Mouse (Mus musculus): ENCODE measurements around the gene Thada.
"Not testable (repeated sequence)": the region's sequence is repeated elsewhere in the genome, so short reads cannot be mapped to it uniquely, and the experiment has no call there.

Thada gene

GRCm38 (mm10) chr17:84224217-84224887 is 241.7 kb downstream of the Thada start:
- DNase-seq (ENCODE audit: low spot score) = no peak

DNA sequence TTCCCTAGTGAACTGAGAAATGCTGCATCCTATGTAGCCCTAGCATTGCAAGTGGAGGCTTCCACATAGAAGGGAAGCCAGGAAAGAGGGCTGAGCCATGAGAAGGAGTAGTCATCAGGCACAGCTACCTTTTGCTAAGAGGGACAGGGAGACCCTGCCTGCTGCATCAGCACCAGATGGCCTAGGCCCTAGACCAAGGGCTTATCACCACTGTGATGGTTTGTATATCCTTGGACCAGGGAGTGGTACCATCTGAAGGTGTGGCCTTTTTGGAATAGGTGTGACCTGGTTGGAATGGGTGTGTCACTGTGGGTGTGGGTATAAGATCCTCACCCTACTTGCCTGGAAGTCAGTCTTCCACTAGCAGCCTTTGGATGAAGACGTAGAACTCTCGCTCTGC is 247.2 kb downstream of the Thada start:
- DNase-seq (ENCODE audit: low spot score) = not testable (repeated sequence)

- DNase-seq (ENCODE audit: low spot score) = no peak
Observed at GRCm38 (mm10) chr17:84217696-84218095, 248.3 kb downstream of the Thada start.

- DNase-seq (ENCODE audit: low spot score) = no peak
Observed at GRCm38 (mm10) chr17:84215264-84215960, 250.6 kb downstream of the Thada start.

DNA sequence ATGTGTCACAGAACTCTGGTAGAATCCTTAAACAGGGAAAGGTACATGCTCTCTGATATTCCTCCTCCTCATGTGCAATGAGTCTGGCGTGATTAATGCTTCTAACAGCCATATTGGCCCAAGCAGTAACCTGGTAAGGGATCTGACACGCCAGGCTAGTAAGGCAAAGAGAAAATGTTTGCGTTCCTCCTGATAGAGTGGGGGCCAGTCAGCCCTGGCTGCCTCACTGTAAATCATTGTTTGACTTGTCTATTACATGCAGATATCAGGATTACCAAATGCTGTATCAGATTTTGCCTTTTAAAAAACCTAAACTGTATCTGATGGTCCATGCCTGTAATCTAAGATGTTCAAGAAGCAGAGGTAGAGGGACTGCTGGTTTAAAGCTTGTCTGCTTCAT is 252.5 kb downstream of the Thada start:
- no peak for DNase-seq (ENCODE audit: low spot score)

DNA sequence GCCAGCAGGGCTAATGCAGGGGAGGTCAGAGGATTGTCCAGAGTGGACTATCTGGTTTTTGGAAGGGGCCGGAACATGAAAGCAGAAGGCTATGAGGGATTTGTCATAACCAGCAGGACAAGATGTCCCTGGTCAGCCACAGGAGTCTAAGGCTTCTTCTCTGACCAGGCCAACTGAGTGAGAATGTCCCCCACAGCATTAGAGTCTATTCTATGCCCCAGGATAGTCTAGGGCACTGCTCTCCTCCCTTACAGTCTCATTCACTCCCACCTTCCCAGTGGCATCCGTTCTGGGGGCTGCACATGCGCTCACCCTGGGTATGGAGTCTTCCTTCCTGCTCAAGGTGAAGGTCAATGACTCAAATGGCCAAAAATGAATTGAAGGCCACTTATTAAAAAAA is 258.4 kb downstream of the Thada start:
- no peak for DNase-seq (ENCODE audit: low spot score)

DNA sequence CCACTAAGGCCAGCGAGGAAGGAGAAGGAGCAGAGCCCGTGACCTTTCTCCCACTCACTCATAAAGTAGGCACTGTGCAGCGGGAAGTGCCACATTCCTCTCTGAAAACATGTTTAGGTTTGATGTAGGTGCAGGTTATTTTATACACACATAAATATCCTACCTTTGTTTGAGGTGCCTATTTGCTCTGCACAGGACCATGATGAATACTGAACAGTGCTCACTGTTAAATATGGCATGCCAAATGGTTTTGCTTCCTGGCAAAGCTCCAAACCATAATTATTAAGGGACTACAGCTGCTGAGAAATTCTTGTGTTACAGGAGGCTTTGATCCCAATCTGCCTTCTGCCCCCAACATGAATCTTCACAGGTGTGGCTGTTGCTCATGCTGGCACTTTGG is 259.8 kb downstream of the Thada start:
- DNase-seq (ENCODE audit: low spot score) = no peak

DNA sequence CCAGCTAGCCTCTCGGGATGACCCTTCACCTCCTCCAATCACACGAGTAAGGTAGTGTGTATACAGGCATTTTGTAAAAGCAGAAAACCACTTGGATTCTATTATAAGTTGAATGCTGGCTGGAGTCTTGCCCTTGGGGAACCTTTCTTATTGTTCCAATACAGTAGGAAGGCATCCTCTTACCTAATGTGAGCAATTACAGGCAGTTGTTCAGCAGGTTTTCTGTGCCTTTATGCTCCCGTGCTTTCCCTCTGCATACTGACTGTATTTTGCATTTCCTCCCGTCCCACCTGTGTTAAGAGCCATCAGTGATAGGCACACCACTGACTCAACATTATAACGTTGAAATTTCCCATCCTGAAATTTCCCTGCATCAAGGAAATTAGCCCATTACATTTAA is 261.0 kb downstream of the Thada start:
- DNase-seq (ENCODE audit: low spot score) = no peak

DNA sequence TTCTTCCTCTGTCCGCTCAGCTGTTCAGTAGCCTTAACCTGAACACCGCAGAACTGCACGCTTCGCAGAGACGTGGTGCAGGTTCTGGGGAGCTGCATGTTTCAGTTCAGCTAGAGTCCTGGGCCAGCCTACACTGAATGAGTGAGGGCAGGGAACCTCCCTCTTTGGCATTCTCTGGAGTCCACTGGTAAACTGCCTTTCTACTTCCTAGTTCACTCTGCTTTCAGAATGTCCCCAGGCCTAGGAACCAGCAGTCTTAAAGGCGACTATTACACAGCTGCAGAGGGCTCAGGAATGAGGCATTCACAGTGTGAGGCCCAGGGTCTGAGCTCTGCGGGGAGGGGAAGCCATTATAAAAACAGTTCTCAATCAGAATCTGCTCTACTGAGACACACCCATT is 262.7 kb downstream of the Thada start:
- no peak for DNase-seq (ENCODE audit: low spot score)

DNA sequence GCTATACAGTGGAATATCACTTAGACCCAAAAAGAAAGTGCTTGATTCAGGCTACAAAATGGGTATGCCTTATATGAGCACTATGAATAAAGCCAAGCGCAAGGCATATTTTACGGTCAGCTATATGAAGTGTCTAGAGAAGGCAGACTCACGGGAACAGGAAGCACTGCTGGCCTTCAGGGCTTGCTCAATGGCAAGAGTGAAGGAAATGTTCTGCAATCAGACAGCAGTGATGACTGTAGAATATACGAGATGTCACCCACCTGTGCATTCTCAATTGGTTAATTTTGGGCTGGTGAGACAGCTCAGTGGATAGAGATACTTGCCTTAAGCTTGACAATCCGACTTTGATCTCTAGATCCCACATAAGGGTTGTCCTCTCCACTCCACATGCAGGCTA is 264.8 kb downstream of the Thada start:
- no peak for DNase-seq (ENCODE audit: low spot score)

DNA sequence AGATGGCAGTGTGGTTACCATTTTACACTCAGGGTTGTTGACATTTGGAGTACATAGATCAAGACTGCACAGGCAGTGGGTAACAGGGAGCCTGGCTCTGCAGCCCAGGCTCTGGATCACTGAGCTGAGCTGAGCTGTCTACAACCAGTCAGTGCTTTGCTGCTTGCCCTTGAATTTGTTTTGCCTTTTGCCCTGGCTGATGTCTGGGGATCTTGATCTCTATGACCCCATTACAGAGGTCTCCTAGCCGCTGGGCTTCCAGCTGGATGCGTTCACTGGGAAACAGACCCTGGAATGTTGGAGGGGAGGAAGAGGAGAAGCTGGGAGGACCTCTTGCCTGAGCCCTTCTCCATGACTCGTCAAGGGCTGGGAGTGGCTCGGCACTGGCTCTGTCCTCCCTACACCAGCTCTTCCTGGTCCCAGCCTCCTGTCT is 268.1 kb downstream of the Thada start:
- no peak for DNase-seq (ENCODE audit: low spot score)

- DNase-seq (ENCODE audit: low spot score) = no peak
Observed at GRCm38 (mm10) chr17:84196329-84196728, 269.7 kb downstream of the Thada start.

DNA sequence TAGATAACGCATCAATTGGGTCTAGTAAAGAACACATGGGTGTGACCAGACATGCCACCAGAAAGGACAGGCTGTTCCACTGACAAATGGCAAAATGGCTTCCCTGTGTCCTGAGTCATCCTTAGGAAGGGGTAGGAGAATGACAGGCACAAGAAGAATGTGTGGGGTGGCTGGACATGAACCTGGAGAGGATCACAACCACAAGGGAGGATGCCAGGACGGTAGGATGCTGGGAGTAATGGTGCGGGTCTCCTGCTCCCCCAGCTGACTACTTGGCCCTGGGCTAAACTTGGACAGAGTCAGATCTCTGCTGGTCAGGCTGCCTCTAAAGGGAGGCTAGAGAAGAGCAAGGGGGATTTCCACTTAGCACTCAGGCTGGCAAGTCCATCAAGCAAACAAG is 270.2 kb downstream of the Thada start:
- no peak for DNase-seq (ENCODE audit: low spot score)

GRCm38 (mm10) chr17:84195003-84195395 is 271.0 kb downstream of the Thada start:
- DNase-seq (ENCODE audit: low spot score) = no peak

DNA sequence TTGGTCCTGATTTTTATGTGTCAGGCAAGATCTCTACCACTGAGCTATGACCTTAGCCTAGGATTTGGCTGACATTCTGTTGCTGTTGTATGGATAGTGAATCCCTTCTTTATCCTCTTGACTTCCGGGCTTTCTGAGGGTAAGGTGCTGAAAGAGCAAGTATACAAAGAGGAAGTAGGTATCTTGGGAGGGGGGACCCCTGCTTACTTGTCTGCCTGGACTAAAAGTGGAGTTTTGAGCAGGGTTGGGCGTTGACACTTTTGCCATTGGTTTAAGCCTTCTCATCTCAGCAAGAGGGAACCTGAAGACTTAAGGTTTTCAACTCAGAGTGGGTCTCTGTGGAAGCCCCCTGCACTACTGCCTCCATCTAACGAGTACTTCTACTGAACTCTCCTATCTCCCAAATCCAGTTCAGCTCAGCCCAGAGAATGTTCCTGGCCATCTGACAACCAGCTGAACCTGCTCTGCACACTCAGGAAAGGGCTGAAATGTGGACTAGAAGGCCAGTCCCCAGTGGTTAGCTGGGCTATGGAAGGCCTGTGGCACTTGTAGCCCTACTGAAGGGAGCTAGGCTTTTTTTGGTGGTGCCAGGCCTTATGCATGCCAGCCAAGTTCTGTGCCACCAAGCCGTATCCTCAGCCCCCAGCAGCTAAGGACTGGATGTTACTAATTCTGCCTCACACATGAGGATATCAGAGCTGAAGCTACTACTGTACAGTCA is 271.6 kb downstream of the Thada start:
- DNase-seq (ENCODE audit: low spot score) = no peak

GRCm38 (mm10) chr17:84193411-84193810 is 272.6 kb downstream of the Thada start:
- no peak for DNase-seq (ENCODE audit: low spot score)

GRCm38 (mm10) chr17:84191946-84192345 is 274.1 kb downstream of the Thada start:
- DNase-seq (ENCODE audit: low spot score) = no peak

DNA sequence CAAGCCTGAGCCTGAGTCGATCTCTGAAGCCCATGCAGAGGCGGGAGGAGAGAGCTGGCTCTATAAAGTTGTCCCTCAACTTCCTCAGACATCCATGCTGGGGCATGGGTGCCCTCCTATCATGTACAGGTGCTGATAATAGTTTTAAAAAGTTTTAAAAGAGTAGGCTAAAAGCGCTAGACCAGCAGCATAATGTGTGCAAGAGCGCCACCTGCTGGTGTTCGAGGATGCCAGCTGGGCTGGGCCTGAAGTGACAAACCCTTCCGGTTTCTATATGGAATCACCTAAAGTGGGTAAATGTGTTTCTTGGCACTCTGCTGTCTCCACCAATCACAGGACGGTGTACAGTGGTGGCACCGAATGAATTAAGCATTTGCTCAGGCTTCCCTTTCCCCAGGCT is 275.1 kb downstream of the Thada start:
- DNase-seq (ENCODE audit: low spot score) = peak; percentile 90

GRCm38 (mm10) chr17:84189127-84189854 is 276.7 kb downstream of the Thada start:
- no peak for DNase-seq (ENCODE audit: low spot score)

DNA sequence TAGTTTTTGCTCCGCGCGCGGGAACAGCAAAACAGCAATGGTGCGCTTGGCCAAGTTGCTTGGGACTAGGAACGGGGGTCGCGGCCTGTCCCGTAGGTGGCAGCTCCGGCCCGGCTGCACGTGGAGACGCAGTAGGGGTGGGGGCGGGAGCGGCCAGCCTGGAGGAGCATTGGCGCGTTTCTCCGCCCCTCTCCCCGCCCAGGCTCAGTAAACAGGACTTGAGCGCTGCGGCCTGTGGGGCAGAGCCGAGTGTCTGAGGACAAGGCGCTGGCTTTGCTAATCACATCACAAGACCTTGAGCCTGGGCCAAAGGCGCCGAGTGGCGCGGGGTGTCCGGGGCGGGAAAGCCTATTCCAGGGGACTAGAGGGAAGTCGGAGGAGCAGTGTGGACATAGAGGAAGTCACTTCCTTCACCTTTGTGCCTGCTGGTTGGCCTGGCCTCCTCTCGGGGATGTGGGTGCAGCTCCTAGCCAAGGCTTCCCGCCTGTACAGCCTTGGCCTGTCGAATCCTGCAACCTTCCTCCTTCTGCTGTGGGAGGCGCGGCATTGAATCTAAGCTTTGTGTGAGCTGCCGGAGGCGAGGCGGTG is 277.5 kb downstream of the Thada start:
- peak; percentile 95 for DNase-seq (ENCODE audit: low spot score)

- peak; percentile 98 for DNase-seq (ENCODE audit: low spot score)
Observed at GRCm38 (mm10) chr17:84187727-84188373, 278.2 kb downstream of the Thada start, which contains the start of gene Zfp36l2. Gene Zfp36l2 (minus strand): TSS chr17:84187947.
